Mouse (Mus musculus): ENCODE results near the gene Olfr1348.

GRCm38 (mm10) chr7:6486841-6487240 is 21.7 kb downstream of the Olfr1348 start, which contains the start of gene Olfr5:
- no peak for TF ChIP-seq EP300 (IDR thresholded peaks at IDR 0.05; ENCODE audit: low read length)
- TF ChIP-seq KAT2A (IDR thresholded peaks at IDR 0.05; ENCODE audit: insufficient replicate concordance, low read length), result no peak
- no peak for TF ChIP-seq NRF1 (IDR thresholded peaks at IDR 0.05; ENCODE audit: low read depth, low read length)
- TF ChIP-seq MXI1 (IDR thresholded peaks at IDR 0.05; ENCODE audit: low read depth, low read length), result no peak
- no peak for TF ChIP-seq CTCF (conservative IDR thresholded peaks at IDR 0.05 in 1 of 2, IDR thresholded peaks at IDR 0.05 in 1 of 2; ENCODE audit: low read depth in 2 of 2, low read length in 2 of 2)
- TF ChIP-seq MEF2A (IDR thresholded peaks at IDR 0.05; ENCODE audit: borderline replicate concordance, low read depth, low read length), result no peak

Data from CH12.LX (cell line).